Mouse (Mus musculus) thymus, adult 2 months (tissue): Measurements from ENCODE around the gene Gm8127.
"Not testable (repeated sequence)": the region's sequence is repeated elsewhere in the genome, so short reads cannot be mapped to it uniquely, and the experiment has no call there.

ENCODE experiments used
- CTCF ChIP-seq: fragments of 200-500 bp; IDR thresholded peaks from 2 replicates; pipeline ENCODE4 v1.5.1; 2012; ENCODE audit warnings: mild to moderate bottlenecking, control low read depth, low read length, moderate library complexity, borderline replicate concordance; ENCODE audit not compliant: control insufficient read depth, poor library complexity, insufficient read depth; ENCODE audit errors: extremely low read depth
- POLR2A ChIP-seq: fragments of 200-500 bp; IDR thresholded peaks from 2 replicates; pipeline ENCODE4 v1.6.1; 2012; ENCODE audit warnings: mild to moderate bottlenecking, low read length, control low read depth, moderate library complexity; ENCODE audit not compliant: control insufficient read depth, poor library complexity, insufficient read depth; ENCODE audit errors: extremely low read depth

DNA sequence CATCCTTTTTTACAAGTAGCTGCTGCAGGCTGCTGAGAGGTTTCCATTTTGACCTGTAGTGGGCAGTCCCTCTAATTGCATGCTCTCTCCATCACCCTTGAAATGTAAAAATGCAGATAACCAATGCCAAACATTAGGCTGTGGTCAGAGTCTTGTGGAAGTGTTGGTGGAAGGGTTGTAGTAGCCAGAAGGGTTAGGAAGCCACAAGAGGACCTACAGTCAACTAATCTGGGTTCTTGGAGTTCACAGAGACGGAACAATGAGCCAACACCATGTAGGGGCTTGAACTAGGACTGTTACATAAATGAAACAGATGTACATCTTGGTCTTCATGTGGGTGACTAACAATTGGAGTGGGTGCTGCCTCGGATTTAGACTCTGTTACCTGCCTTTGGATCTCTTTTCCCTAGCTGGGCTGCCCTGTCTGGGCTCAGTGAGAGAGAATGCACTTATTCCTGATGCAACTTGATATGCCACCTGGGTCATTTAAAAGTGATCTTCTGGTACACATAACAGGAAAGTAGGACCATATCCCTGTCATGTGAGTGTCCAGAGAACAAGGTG lies 25.0 kb downstream of the Gm8127 start:
- TF ChIP-seq CTCF, POLR2A: not testable (repeated sequence)
